Mouse (Mus musculus): Measurements from ENCODE around the gene Rhox9. TPM values are rescaled to one million over a fixed set of nuclear protein-coding genes. Genes with fewer than 3 reads are reported as not detected.

Rhox9 gene
- polyA plus RNA-seq (2015; fragmentation: Illumina TruSeq; extraction: RNeasy Lipid Tissue Mini Kit (QIAGEN cat#74804); ENCODE audit: low read depth, low replicate concordance): not detected

GRCm38 (mm10) chrX:37901670-37902069 lies at the start of gene Rhox9:
Gene Rhox9 (minus strand): TSS chrX:37901770.

GRCm38 (mm10) chrX:37897132-37897531 lies 4.4 kb downstream of the Rhox9 start, which contains the start of gene Rhox7b:
Gene Rhox7b (minus strand): TSS chrX:37897232.

GRCm38 (mm10) chrX:37878844-37879243 lies 22.7 kb downstream of the Rhox9 start, which contains the start of gene Rhox8:
Gene Rhox8 (minus strand): TSS chrX:37878944.

Other genes starting within 250 kb of the Rhox9 start
- gene Rhox3h, start 233.0 kb downstream of the Rhox9 start, polyA plus RNA-seq (2015; fragmentation: Illumina TruSeq; extraction: RNeasy Lipid Tissue Mini Kit (QIAGEN cat#74804); ENCODE audit: low read depth, low replicate concordance): not detected
- gene Rhox2h, start 228.5 kb downstream of the Rhox9 start, polyA plus RNA-seq (2015; fragmentation: Illumina TruSeq; extraction: RNeasy Lipid Tissue Mini Kit (QIAGEN cat#74804); ENCODE audit: low read depth, low replicate concordance): not detected
- gene Rhox5, start 96.9 kb downstream of the Rhox9 start, polyA plus RNA-seq (2015; fragmentation: Illumina TruSeq; extraction: RNeasy Lipid Tissue Mini Kit (QIAGEN cat#74804); ENCODE audit: low read depth, low replicate concordance): not detected
- not detected for gene Rhox6, start 74.9 kb downstream of the Rhox9 start, polyA plus RNA-seq (2015; fragmentation: Illumina TruSeq; extraction: RNeasy Lipid Tissue Mini Kit (QIAGEN cat#74804); ENCODE audit: low read depth, low replicate concordance)
- gene Rhox7a, start 70.1 kb downstream of the Rhox9 start, polyA plus RNA-seq (2015; fragmentation: Illumina TruSeq; extraction: RNeasy Lipid Tissue Mini Kit (QIAGEN cat#74804); ENCODE audit: low read depth, low replicate concordance): not detected
- not detected for gene Rhox8, start 22.8 kb downstream of the Rhox9 start, polyA plus RNA-seq (2015; fragmentation: Illumina TruSeq; extraction: RNeasy Lipid Tissue Mini Kit (QIAGEN cat#74804); ENCODE audit: low read depth, low replicate concordance)
- not detected for gene Rhox7b, start 4.5 kb downstream of the Rhox9 start, polyA plus RNA-seq (2015; fragmentation: Illumina TruSeq; extraction: RNeasy Lipid Tissue Mini Kit (QIAGEN cat#74804); ENCODE audit: low read depth, low replicate concordance)
- not detected for gene Btg1-ps1, start 117.0 kb upstream of the Rhox9 start, polyA plus RNA-seq (2015; fragmentation: Illumina TruSeq; extraction: RNeasy Lipid Tissue Mini Kit (QIAGEN cat#74804); ENCODE audit: low read depth, low replicate concordance)
- gene Btg1-ps2, start 141.3 kb upstream of the Rhox9 start, polyA plus RNA-seq (2015; fragmentation: Illumina TruSeq; extraction: RNeasy Lipid Tissue Mini Kit (QIAGEN cat#74804); ENCODE audit: low read depth, low replicate concordance): not detected
- not detected for gene Rhox10, start 164.7 kb upstream of the Rhox9 start, polyA plus RNA-seq (2015; fragmentation: Illumina TruSeq; extraction: RNeasy Lipid Tissue Mini Kit (QIAGEN cat#74804); ENCODE audit: low read depth, low replicate concordance)
- not detected for gene Rhox11, start 183.4 kb upstream of the Rhox9 start, polyA plus RNA-seq (2015; fragmentation: Illumina TruSeq; extraction: RNeasy Lipid Tissue Mini Kit (QIAGEN cat#74804); ENCODE audit: low read depth, low replicate concordance)
- not detected for gene Rhox12, start 209.1 kb upstream of the Rhox9 start, polyA plus RNA-seq (2015; fragmentation: Illumina TruSeq; extraction: RNeasy Lipid Tissue Mini Kit (QIAGEN cat#74804); ENCODE audit: low read depth, low replicate concordance)
- gene Rhox13, start 219.4 kb upstream of the Rhox9 start, polyA plus RNA-seq (2015; fragmentation: Illumina TruSeq; extraction: RNeasy Lipid Tissue Mini Kit (QIAGEN cat#74804); ENCODE audit: low read depth, low replicate concordance): not detected

Data from brain, adult 10 weeks (tissue).